Mouse (Mus musculus): ENCODE results near the gene Fam161a. TPM values are rescaled to one million over a fixed set of nuclear protein-coding genes. Genes with fewer than 3 reads are reported as not detected.
A peak's percentile ranks its signal among the peaks of the same experiment; 100 is the strongest.

The Fam161a gene
- polyA plus RNA-seq, 1 experiment from 2014 or later, result 3.3 TPM

- WGBS, result 57% methylated on average over 1 of the region's 1 CpGs
- ATAC-seq (ENCODE audit: insufficient number of reproducible peaks, low FRiP score, low TSS enrichment, low read depth), result no peak
- no peak overlapping the region for H3K4me3 ChIP-seq
- H3K4me1 ChIP-seq, result peaks cover 23% of the 10 kb centered on the region
- H3K27ac ChIP-seq, result no peak overlapping the region
- no peaks in the 10 kb centered on the region for H3K9me3 ChIP-seq
- H3K4me2 ChIP-seq, result no peak overlapping the region
- no peak overlapping the region for H3K9ac ChIP-seq
- H3K27me3 ChIP-seq, result no peaks in the 10 kb centered on the region
- H3K36me3 ChIP-seq, result peaks cover 26% of the 10 kb centered on the region
Observed at GRCm38 (mm10) chr11:22978711-22979110, 28.6 kb upstream of the Fam161a start.

GRCm38 (mm10) chr11:22979221-22979620 lies 28.1 kb upstream of the Fam161a start:
- H3K4me1 ChIP-seq, result peaks cover 21% of the 10 kb centered on the region
- no peak overlapping the region for H3K4me2 ChIP-seq
- no peak overlapping the region for H3K9ac ChIP-seq
- H3K9me3 ChIP-seq, result no peaks in the 10 kb centered on the region
- 78% methylated on average over 1 of the region's 1 CpGs for WGBS
- peaks cover 21% of the 10 kb centered on the region for H3K36me3 ChIP-seq
- no peak overlapping the region for H3K4me3 ChIP-seq
- ATAC-seq (ENCODE audit: insufficient number of reproducible peaks, low FRiP score, low TSS enrichment, low read depth), result no peak
- no peak overlapping the region for H3K27ac ChIP-seq
- no peaks in the 10 kb centered on the region for H3K27me3 ChIP-seq

- H3K9ac ChIP-seq, result 0 out of 2 replicates have a peak overlapping the region, but pooled peaks have one; percentile 53
- no peaks in the 10 kb centered on the region for H3K27me3 ChIP-seq
- H3K27ac ChIP-seq, result peak overlapping the region; percentile 98; the same call in 1 of the 2 replicates
- H3K4me3 ChIP-seq, result peak overlapping the region; percentile 72
- no peaks in the 10 kb centered on the region for H3K9me3 ChIP-seq
- H3K36me3 ChIP-seq, result peaks cover 17% of the 10 kb centered on the region
- WGBS, result 38% methylated on average over 4 of the region's 4 CpGs
- no peak for ATAC-seq (ENCODE audit: insufficient number of reproducible peaks, low FRiP score, low TSS enrichment, low read depth)
- H3K4me2 ChIP-seq, result peak overlapping the region; percentile 69
- peaks cover 15% of the 10 kb centered on the region for H3K4me1 ChIP-seq
Observed at GRCm38 (mm10) chr11:22981041-22981440, 26.3 kb upstream of the Fam161a start.

- H3K27ac ChIP-seq, result peak overlapping the region; percentile 98
Observed at GRCm38 (mm10) chr11:22981543-22981950, 25.8 kb upstream of the Fam161a start.

GRCm38 (mm10) chr11:22981984-22982757 lies 25.2 kb upstream of the Fam161a start, which contains the start of the genes Gm28048 and Commd1:
Gm28048 (minus strand) TSS chr11:22982090.
Commd1 (minus strand) TSS chr11:22982382.
- Histone ChIP-seq H3K9ac (peak within 1 kb of the TSS; percentile 53), H3K36me3 (peaks cover 17% of the 10 kb centered on the region), H3K4me1 (peaks cover 15% of the 10 kb centered on the region), H3K9me3 (no peaks in the 10 kb centered on the region), H3K27ac (peak within 1 kb of the TSS; percentile 98), H3K27me3 (no peaks in the 10 kb centered on the region), H3K4me2 (peak within 1 kb of the TSS; percentile 69), H3K4me3 (peak within 1 kb of the TSS; percentile 72)
- 3% methylated on average over 42 of the region's 42 CpGs for whole genome bisulfite sequencing
- peak; percentile 91 for ATAC-seq (ENCODE audit: insufficient number of reproducible peaks, low FRiP score, low TSS enrichment, low read depth)

More at GRCm38 (mm10) chr11:22981543-22981950, 25.8 kb upstream of the Fam161a start:
- ATAC-seq (ENCODE audit: insufficient number of reproducible peaks, low FRiP score, low TSS enrichment, low read depth), result peak; percentile 32; the same call in 1 of the 2 replicates
- Histone ChIP-seq H3K27me3 (no peaks in the 10 kb centered on the region), H3K4me3 (peak overlapping the region; percentile 72), H3K4me1 (peaks cover 15% of the 10 kb centered on the region), H3K4me2 (peak overlapping the region; percentile 69), H3K36me3 (peaks cover 17% of the 10 kb centered on the region), H3K9ac (peak overlapping the region; percentile 53), H3K9me3 (no peaks in the 10 kb centered on the region)
- WGBS, result 3% methylated on average over 12 of the region's 12 CpGs

- H3K27me3 ChIP-seq, result no peaks in the 10 kb centered on the region
- no peak for ATAC-seq (ENCODE audit: insufficient number of reproducible peaks, low FRiP score, low TSS enrichment, low read depth)
- no peak overlapping the region for H3K27ac ChIP-seq
- H3K4me2 ChIP-seq, result no peak overlapping the region
- H3K4me3 ChIP-seq, result no peak overlapping the region
- H3K4me1 ChIP-seq, result peaks cover 15% of the 10 kb centered on the region
- H3K36me3 ChIP-seq, result peaks cover 11% of the 10 kb centered on the region
- H3K9ac ChIP-seq, result no peak overlapping the region
- H3K9me3 ChIP-seq, result no peaks in the 10 kb centered on the region
- WGBS, result 69% methylated on average over 6 of the region's 6 CpGs
Observed at GRCm38 (mm10) chr11:22982846-22983245, 24.5 kb upstream of the Fam161a start.

- Histone ChIP-seq H3K9me3 (no peaks in the 10 kb centered on the region), H3K4me1 (peaks cover 11% of the 10 kb centered on the region), H3K27me3 (no peaks in the 10 kb centered on the region), H3K4me3 (no peak overlapping the region), H3K4me2 (no peak overlapping the region), H3K9ac (no peak overlapping the region), H3K27ac (no peak overlapping the region), H3K36me3 (no peaks in the 10 kb centered on the region)
- 77% methylated on average over 3 of the region's 3 CpGs for WGBS
- ATAC-seq (ENCODE audit: insufficient number of reproducible peaks, low FRiP score, low TSS enrichment, low read depth), result no peak
Observed at GRCm38 (mm10) chr11:22985510-22985909, 21.8 kb upstream of the Fam161a start.

GRCm38 (mm10) chr11:22987357-22987756 lies 20.0 kb upstream of the Fam161a start:
- 38% methylated on average over 2 of the region's 2 CpGs for WGBS
- ATAC-seq (ENCODE audit: insufficient number of reproducible peaks, low FRiP score, low TSS enrichment, low read depth), result no peak
- no peaks in the 10 kb centered on the region for H3K27me3 ChIP-seq

GRCm38 (mm10) chr11:22989786-22990185 lies 17.5 kb upstream of the Fam161a start:
- Histone ChIP-seq H3K9me3 (no peaks in the 10 kb centered on the region), H3K4me1 (peaks cover 9% of the 10 kb centered on the region), H3K4me2 (peak overlapping the region; percentile 43), H3K27ac (peak overlapping the region; percentile 96), H3K4me3 (peak overlapping the region; percentile 85), H3K36me3 (peaks cover 15% of the 10 kb centered on the region), H3K9ac (peak overlapping the region; percentile 63; the same call in 1 of the 2 replicates), H3K27me3 (no peaks in the 10 kb centered on the region)
- no peak for ATAC-seq (ENCODE audit: insufficient number of reproducible peaks, low FRiP score, low TSS enrichment, low read depth)
- WGBS, result 52% methylated on average over 1 of the region's 1 CpGs

More at GRCm38 (mm10) chr11:22987357-22987756, 20.0 kb upstream of the Fam161a start:
- no peak overlapping the region for H3K9ac ChIP-seq
- peaks cover 9% of the 10 kb centered on the region for H3K4me1 ChIP-seq
- H3K36me3 ChIP-seq, result no peaks in the 10 kb centered on the region
- H3K27ac ChIP-seq, result no peak overlapping the region
- no peaks in the 10 kb centered on the region for H3K9me3 ChIP-seq
- no peak overlapping the region for H3K4me3 ChIP-seq
- H3K4me2 ChIP-seq, result no peak overlapping the region

GRCm38 (mm10) chr11:22990393-22991126 lies 16.8 kb upstream of the Fam161a start, which contains the start of gene Cct4:
Cct4 (plus strand) TSS chr11:22990519.
- Histone ChIP-seq H3K9me3 (no peaks in the 10 kb centered on the region), H3K4me2 (peak within 1 kb of the TSS; percentile 62), H3K27ac (peak within 1 kb of the TSS; percentile 96), H3K9ac (peak within 1 kb of the TSS; percentile 91), H3K27me3 (no peaks in the 10 kb centered on the region), H3K4me3 (peak within 1 kb of the TSS; percentile 85), H3K36me3 (peaks cover 22% of the 10 kb centered on the region), H3K4me1 (peaks cover 9% of the 10 kb centered on the region)
- under 1% methylated on average over 66 of the region's 66 CpGs for WGBS
- peak; percentile 96 for ATAC-seq (ENCODE audit: insufficient number of reproducible peaks, low FRiP score, low TSS enrichment, low read depth)

GRCm38 (mm10) chr11:22991218-22991835 lies 16.0 kb upstream of the Fam161a start:
- Histone ChIP-seq H3K27ac (no peak overlapping the region), H3K27me3 (no peaks in the 10 kb centered on the region), H3K4me3 (peak overlapping the region; percentile 85), H3K4me2 (peak overlapping the region; percentile 62), H3K9me3 (no peaks in the 10 kb centered on the region), H3K4me1 (peaks cover 9% of the 10 kb centered on the region), H3K36me3 (peaks cover 27% of the 10 kb centered on the region), H3K9ac (peak overlapping the region; percentile 91)
- ATAC-seq (ENCODE audit: insufficient number of reproducible peaks, low FRiP score, low TSS enrichment, low read depth), result no peak
- 8% methylated on average over 14 of the region's 14 CpGs for WGBS
